Mouse (Mus musculus) right cerebral cortex, postnatal 14 days (tissue): ENCODE data around the gene Gclc.

Experiments used
- DNase-seq: peaks from one replicate; pipeline ENCODE4 v3.0.0; 2022

Gclc gene

DNA sequence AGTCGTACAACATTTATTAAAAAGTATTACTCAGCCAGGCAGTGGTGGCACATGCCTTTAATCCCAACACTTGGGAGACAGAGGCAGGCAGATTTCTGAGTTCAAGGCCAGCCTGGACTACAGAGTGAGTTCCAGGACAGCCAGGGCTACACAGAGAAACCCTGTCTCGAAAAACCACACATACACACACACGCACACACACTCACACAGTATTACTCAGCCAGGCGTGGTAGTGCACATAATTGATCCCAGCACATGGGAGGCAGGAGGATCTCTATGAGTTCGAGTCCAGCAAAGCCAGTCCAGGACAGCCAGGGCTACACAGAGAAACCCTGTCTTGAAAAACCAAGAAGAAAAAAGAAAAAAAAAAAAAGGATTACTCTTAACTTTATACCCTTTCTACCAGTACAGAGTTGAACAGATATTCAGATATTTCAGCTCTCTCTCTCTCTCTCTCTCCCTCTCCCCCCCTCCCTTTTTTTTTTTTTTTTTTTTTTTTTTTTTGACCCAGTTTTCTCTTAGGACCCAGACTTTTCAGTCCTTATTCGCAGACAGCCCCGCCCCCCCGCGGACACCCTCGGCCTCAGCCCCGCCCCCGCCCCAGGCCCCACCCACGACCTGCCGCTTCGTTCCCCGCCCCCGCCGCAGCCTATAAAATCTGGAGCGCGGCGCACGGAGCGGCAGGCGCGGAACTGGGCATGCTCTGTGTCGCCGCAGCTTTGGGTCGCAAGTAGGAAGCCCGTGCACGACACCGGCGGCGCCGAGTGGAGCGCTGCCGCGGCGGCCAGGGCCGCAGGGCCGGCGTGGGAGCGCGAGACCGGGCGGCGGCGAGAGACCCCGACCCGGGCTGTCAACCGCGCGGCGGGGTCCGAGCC is at the start of gene Gclc:
TSS of gene Gclc (plus strand) at position 683 of the 875 bp plus-strand sequence.
- DNase-seq, result peak; percentile 89

DNA sequence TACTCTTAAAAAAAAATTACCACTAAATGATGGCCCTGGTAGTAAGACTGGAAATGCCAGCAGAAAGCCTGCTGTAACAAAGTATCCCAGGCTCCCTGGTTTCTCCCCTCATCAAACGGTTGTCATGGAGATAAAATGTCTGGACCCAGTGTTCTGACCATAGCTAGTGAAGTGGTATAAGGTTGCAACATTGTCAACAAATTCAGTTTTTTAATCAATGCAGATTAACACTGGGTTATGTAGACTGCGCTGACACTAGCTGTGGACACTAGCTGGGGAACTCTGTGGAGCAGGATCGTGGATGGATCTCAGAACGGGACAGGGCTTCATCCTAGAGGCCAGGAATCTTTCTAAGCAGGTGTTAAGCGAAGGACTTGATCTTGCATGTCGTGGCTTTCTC is 47.8 kb upstream of the Gclc start:
- DNase-seq, result no peak

DNA sequence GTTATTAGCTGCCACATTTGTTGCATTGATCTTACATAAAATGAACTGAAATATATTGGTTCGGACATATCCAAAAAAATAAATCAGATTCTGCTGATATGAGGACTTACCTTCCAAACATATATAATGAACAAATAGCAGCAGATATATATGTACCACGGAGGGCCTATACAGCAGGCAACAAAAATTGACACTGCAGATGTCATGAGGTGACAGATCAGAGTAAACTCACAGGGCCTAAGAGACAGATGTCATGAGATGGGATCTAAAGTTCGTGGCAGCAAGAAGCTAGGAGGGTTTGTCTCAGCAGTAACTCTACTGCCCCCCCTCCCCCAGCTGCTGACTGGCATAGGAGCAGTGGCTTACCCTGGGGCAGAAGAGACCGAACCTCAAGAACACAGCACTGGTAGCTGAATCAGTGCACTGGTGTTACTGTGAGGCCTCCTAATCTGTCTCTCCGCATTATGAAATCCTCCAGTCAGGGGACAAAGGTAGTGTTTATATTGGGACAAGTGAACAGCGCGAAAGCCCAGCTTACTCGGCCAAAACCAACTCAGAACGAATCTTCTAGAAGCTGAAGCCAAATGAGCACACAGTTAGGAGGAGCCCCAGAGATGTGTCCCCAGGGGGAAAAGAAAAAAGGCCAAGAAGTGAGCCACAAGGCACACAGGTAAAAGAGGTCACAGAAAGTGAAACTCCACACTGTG is 46.7 kb upstream of the Gclc start:
- no peak for DNase-seq

- no peak for DNase-seq
Observed at GRCm38 (mm10) chr9:77708950-77709349, 45.4 kb upstream of the Gclc start.

- no peak for DNase-seq
Observed at GRCm38 (mm10) chr9:77711021-77711569, 43.2 kb upstream of the Gclc start.

DNA sequence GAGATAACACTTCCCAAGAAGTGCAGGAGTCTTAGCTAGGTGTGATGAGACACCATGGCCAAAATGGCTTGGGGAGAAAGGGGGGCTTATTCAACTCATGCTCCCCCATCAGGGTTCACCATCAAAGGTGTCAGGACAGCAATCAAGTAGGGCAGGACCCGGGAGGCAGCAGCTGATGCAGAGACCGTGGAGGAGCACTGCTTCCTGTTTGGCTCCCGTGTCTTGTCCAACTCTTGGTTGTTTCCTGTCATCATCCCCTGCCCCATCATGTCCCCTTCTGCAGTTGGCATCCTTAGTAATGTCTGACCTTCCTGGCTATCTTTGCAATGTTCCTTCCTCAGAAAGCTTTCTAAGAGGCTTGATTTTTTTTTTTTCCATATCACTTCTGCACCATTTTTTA is 41.5 kb upstream of the Gclc start:
- DNase-seq, result no peak

- DNase-seq, result no peak
Observed at GRCm38 (mm10) chr9:77713301-77713700, 41.0 kb upstream of the Gclc start.

DNA sequence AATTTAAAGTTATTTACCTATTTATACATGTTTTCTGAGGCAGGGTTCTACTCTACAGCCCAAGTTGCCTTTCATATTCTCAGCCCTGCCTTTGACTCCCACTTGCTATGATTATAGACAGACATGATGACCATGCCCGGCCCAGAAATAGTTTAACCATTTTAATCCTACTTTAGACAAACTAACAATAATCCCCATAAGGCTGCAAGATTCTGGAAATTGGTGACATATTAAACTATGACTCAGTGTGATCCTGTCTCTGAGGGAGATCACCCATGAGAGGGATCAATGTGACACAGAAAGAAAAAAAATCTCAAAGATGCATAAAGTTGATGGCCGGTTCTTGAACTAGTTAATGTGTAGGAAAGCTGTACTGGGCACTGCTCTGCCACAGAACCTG is 39.1 kb upstream of the Gclc start:
- no peak for DNase-seq

DNA sequence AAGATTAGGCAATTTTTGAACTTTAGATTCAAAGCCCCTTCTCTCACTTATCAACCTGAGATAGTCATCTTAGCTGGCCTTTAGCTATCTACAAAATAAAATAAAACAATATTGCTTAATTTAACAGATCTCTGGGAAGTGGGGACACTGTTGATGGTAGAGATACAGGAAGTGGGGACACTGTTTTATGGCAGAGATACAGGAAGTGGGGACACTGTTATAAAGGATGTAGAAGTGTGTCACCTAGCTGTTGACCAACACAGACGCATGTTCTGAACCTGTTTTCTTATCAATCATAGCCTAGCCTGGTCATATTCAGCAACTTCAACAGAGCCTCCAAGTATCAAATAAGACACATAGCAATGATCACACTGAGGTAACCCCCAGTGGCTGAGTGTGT is 38.3 kb upstream of the Gclc start:
- DNase-seq, result no peak

DNA sequence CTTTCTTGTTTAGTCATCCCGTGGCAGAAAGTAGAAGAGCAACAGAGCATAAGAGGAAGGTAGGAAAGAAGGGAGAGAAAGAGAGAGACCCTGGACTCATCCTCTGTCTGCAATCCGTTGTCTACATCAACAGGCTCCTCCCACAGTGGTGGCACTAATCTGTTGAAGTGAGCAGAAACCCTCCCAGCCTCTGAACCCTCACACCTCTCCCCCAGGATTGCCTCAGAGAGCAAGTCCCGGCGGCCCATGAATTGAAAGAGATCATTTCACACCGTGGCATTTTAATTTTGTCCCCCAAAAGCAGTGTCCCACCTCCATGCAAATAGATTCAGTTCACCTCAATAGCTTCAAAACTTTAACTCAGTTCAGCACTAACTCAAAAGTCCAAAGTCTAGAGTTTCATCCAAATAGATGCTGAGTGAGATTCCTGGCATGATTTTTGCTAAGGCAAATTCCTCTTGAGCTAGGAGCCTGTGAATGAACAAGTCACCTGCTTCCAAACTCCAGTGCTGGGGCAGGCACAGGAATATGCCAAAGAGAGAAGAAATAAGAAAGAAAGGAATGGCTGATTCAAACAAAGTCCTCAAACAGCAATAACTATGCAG is 36.4 kb upstream of the Gclc start:
- no peak for DNase-seq

DNA sequence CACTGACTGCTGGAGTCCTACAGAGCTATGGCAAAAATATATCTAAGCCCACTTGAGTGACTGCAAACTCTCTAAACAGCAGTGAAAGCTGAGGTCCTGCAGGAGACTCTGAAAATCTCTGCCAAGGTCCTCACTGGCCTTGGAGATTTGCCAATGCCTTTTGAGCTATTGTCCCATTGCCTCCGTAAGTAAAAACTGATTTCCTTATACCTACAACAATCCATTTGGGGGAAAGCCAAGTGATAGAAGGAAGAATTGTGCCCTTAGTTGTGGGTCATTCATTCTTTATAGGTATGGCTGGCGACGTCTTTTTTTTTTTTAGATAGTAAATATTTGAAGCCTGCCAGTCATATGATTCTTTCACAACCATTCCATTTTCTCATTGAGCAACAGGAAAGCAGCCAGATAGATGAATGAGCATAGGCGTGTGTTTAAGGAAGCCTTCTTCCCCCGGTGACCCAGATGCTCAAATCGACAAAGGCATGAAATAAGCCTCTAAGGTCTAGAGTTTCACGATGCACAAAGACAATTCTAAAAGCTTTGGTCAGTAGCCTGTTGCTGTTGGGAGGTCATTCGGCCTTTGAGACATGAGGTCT is 35.4 kb upstream of the Gclc start:
- DNase-seq, result no peak

DNA sequence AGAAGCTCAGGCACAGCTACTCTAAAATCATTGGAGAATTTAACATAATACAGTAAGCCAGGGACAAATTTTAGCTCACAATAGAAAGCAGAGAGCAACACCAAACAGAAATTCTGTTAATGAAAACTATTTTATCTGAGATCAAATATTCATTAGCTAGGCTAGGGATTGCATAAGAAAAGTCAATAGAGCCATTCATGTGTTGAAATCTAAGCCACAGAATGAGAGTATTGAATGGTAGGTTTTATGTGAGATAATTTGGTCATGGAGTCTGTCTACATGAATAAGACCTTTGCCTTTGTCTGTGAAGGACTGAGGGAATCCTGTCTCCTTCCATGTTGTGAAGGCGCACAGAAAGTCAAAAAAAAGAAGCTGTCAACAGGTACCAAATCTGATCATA is 34.7 kb upstream of the Gclc start:
- DNase-seq, result no peak

GRCm38 (mm10) chr9:77722381-77722780 is 32.0 kb upstream of the Gclc start:
- DNase-seq, result no peak

- DNase-seq, result no peak
Observed at GRCm38 (mm10) chr9:77724216-77724615, 30.1 kb upstream of the Gclc start.

DNA sequence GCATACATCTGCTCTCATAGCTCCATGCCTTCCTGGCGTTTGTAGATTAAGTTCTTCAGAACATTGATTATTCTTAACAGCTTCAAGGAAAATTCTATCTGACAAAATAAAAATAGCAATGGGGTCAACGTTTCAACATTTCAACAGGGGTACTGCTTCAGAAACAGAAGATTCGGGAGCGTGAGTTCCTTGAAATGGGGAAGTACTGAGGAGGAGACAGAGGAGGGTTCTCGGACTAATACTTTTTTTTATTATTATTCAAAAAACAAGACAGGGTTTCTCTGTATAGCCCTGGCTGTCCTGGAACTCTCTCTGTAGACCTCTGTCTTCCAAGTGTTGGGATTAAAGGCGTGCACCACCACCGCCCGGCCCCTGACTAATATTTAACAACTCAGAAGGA is 28.9 kb upstream of the Gclc start:
- no peak for DNase-seq

- DNase-seq, result no peak
Observed at GRCm38 (mm10) chr9:77726018-77726684, 28.2 kb upstream of the Gclc start.

GRCm38 (mm10) chr9:77727012-77727411 is 27.3 kb upstream of the Gclc start:
- no peak for DNase-seq

DNA sequence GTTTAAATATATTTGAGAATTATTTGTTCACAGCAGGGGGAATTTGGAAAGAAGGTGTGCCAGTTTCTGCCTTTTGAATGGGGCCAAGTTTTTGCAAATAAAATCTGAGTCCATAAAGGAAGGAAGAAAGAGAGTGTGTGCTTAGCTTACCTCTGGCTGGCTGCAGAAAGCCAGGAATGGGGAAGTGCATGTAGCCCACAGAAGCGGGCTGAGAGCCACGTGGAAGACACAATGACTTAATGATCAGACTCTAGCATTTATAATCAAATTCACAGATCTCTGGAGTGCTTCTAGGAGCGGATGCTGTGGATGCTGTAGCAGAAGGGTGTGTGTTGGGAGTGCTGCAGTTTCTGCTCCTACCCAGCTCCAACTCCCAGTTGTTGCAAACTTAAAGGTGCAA is 22.3 kb upstream of the Gclc start:
- DNase-seq, result no peak

GRCm38 (mm10) chr9:77737298-77738041 is 16.9 kb upstream of the Gclc start:
- DNase-seq, result no peak

DNA sequence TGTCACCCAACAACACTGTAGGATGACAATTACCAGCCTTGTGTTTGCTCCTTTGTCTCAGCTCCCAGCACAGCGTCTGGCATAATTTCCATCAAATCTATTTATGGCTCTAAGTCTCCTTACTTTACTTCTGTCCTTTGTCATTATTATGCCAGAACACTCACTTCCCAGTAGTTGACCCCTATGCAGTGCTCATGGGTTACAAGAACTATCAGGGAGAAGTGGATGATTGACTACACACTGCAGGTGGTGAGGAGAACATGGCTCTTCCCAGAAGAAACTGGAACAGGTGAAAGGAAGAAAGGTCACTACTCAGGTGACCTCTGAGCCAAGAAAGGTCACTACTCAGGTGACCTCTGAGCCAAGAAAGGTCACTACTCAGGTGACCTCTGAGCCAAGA is 12.9 kb upstream of the Gclc start:
- no peak for DNase-seq

DNA sequence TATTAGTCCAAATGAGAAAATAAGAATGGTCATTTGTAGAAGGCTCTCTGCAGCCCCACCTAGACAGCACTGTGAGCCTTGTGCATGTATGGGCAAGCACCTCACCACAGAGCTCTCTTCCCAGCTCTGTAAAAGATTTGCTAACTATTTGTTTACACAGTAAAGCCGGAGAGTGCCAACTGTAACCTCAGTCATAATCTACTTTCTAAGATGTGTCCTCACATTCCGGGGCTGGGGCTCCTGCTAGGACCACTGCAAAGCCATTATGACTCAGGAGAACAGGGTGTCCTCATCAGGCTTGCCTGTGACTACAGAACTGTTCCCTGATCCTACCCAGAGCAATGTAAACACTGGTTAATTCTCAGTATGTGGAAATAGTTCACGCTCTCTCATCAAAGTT is 9.5 kb upstream of the Gclc start:
- no peak for DNase-seq

DNA sequence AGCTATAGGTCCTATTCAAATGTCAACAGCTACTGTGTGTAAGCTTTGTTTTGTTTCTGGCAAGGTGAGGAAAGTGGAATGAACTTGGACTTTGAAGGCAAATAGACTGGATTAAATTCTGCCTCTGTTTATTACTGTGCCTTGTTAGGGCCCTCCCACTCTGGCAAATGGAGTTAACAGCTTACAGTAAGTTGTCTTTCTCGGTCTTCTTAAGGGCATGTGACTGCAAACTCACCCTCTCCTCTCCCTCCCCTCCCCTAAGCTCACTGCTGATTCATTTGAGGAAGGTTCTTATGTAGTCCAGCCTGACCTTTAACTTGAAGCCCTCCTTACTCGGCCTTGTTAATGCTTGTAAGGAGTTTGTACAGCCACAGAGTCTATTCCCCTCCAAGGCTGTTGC is 8.0 kb upstream of the Gclc start:
- no peak for DNase-seq
